Mouse (Mus musculus) kidney, adult 18-20 months (tissue): ENCODE measurements around the gene Ube4b.

Experiments
- DNase-seq: peaks from one replicate; pipeline ENCODE4 v3.0.0; 2021

Ube4b gene

GRCm38 (mm10) chr4:149429592-149429991, 3.0 kb upstream of the Ube4b start:
- no peak for DNase-seq

GRCm38 (mm10) chr4:149425801-149426292, 702 bp downstream of the Ube4b start:
- peak; percentile 58 for DNase-seq

GRCm38 (mm10) chr4:149424755-149425154, 1.8 kb downstream of the Ube4b start:
- no peak for DNase-seq

- no peak for DNase-seq
These were observed 8.6 kb downstream of the Ube4b start for GRCm38 (mm10) chr4:149417854-149418365.

GRCm38 (mm10) chr4:149416986-149417385, 9.6 kb downstream of the Ube4b start:
- no peak for DNase-seq

GRCm38 (mm10) chr4:149416417-149416816, 10.1 kb downstream of the Ube4b start:
- no peak for DNase-seq

GRCm38 (mm10) chr4:149415651-149416169, 10.8 kb downstream of the Ube4b start:
- DNase-seq = peak; percentile 52

GRCm38 (mm10) chr4:149414259-149414658, 12.3 kb downstream of the Ube4b start:
- no peak for DNase-seq

- no peak for DNase-seq
These were observed 16.8 kb downstream of the Ube4b start for GRCm38 (mm10) chr4:149409759-149410158.

GRCm38 (mm10) chr4:149408331-149408730, 18.2 kb downstream of the Ube4b start:
- DNase-seq = no peak

- no peak for DNase-seq
These were observed 19.1 kb downstream of the Ube4b start for GRCm38 (mm10) chr4:149407461-149407860.

GRCm38 (mm10) chr4:149405713-149406443, 20.7 kb downstream of the Ube4b start:
- DNase-seq = no peak

GRCm38 (mm10) chr4:149404640-149405465, 21.7 kb downstream of the Ube4b start:
- DNase-seq = no peak

GRCm38 (mm10) chr4:149403037-149403436, 23.5 kb downstream of the Ube4b start:
- DNase-seq = no peak

- DNase-seq = no peak
These were observed 25.0 kb downstream of the Ube4b start for GRCm38 (mm10) chr4:149401591-149401982.

GRCm38 (mm10) chr4:149400878-149401590, 25.5 kb downstream of the Ube4b start:
- no peak for DNase-seq

GRCm38 (mm10) chr4:149399331-149399910, 27.1 kb downstream of the Ube4b start:
- no peak for DNase-seq

- no peak for DNase-seq
These were observed 28.3 kb downstream of the Ube4b start for GRCm38 (mm10) chr4:149398181-149398735.

- DNase-seq = no peak
These were observed 29.9 kb downstream of the Ube4b start for GRCm38 (mm10) chr4:149396433-149397306.

- no peak for DNase-seq
These were observed 31.0 kb downstream of the Ube4b start for GRCm38 (mm10) chr4:149395581-149395980.

GRCm38 (mm10) chr4:149394292-149394691, 32.3 kb downstream of the Ube4b start:
- no peak for DNase-seq
